Mouse (Mus musculus) testis, adult 2 months (tissue): ENCODE measurements around the gene Pla2g2f. TPM values are rescaled to one million over a fixed set of nuclear protein-coding genes. Genes with fewer than 3 reads are reported as not detected.

Experiments
- H3K27ac ChIP-seq: fragments of 200-500 bp; 2 replicates; pipeline ENCODE4 v1.5.1; 2012; ENCODE audit warnings: low read depth, low read length; ENCODE audit not compliant: control insufficient read depth, insufficient read depth
- H3K27me3 ChIP-seq: fragments of 200-500 bp; 2 replicates; pipeline ENCODE4 v1.6.1; 2012; ENCODE audit warnings: mild to moderate bottlenecking, low read length, moderate library complexity; ENCODE audit not compliant: control insufficient read depth, insufficient read depth
- H3K36me3 ChIP-seq: fragments of 200-500 bp; 2 replicates; pipeline ENCODE4 v1.6.1; 2012; ENCODE audit warnings: mild to moderate bottlenecking, low read length; ENCODE audit not compliant: control insufficient read depth, insufficient read depth
- H3K4me1 ChIP-seq: fragments of 200-500 bp; 2 replicates; pipeline ENCODE4 v1.6.1; 2012; ENCODE audit warnings: low read length; ENCODE audit not compliant: control insufficient read depth, insufficient read depth
- H3K4me3 ChIP-seq: fragments of 200-500 bp; 2 replicates; pipeline ENCODE4 v1.5.1; 2012; ENCODE audit warnings: low read depth, mild to moderate bottlenecking, low read length, moderate library complexity, mixed read lengths; ENCODE audit not compliant: control insufficient read depth
- CTCF ChIP-seq: fragments of 200-500 bp; IDR thresholded peaks from 2 replicates; pipeline ENCODE4 v1.5.1; 2012; ENCODE audit warnings: low read depth, mild to moderate bottlenecking, inconsistent platforms, low read length, moderate library complexity; ENCODE audit not compliant: control insufficient read depth, insufficient read depth, insufficient replicate concordance
- POLR2A ChIP-seq: fragments of 200-500 bp; IDR thresholded peaks from 2 replicates; pipeline ENCODE4 v1.6.1; 2012; ENCODE audit warnings: low read depth, mild to moderate bottlenecking, inconsistent platforms, low read length, moderate library complexity; ENCODE audit not compliant: control insufficient read depth
- polyA plus RNA-seq: library from polyadenylated mRNA; depleted of rRNA; stranded (reverse); fragments of >200 nt; gene quantifications from 2 replicates; pipeline ENCODE4 v1.2.3, GENCODE M21; 2012

The Pla2g2f gene
- polyA plus RNA-seq, 1 experiment: not detected

DNA sequence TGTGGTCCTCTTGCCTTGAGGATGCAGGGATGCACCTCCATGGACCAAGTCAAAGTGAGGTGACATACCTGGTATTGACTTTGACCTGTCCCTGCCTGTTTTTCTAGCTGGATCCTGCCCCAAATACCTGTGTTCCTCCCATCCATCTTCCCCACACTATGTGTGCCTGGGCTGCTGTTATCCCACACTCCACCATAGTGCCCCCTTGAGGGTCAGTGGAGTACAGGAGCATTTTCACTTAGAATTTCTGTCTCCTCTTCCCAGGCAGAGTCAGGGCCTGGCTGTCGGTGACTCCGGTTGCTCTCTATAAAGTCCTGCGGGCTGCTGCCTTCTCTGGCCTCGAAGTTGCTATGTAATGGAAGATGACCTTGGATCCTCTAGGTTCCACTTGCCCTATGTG, 28.3 kb upstream of the Pla2g2f start:
- H3K36me3 ChIP-seq: no peaks in the 10 kb centered on the region
- no peaks in the 10 kb centered on the region for H3K27me3 ChIP-seq

DNA sequence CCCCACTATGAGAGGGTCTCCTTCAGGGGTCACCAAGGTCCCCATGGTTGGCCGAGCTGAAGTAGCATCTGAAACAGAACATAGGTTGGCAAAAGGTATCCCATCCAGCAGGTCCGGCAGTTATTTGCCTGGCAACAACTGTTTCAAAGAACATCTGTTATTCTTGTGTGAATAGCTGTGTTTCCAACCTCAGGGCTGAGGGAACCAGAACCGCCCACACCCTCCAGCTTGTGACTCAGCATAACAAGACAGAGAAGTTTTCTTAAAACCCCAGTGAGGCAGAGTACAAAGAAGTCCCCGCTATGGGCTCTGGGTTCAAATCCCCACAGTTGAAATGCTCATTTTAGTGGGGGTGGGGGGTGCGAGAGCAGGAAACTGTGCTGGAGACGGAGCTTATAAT, 24.7 kb upstream of the Pla2g2f start:
- H3K36me3 ChIP-seq: no peaks in the 10 kb centered on the region
- no peak overlapping the region for H3K4me3 ChIP-seq
- TF ChIP-seq POLR2A (no peak), CTCF (no peak)
- H3K4me1 ChIP-seq: peaks cover 7% of the 10 kb centered on the region
- H3K27me3 ChIP-seq: no peaks in the 10 kb centered on the region
- no peak overlapping the region for H3K27ac ChIP-seq

More for the DNA sequence above, 28.3 kb upstream of the Pla2g2f start:
- TF ChIP-seq CTCF (no peak), POLR2A (no peak)
- Histone ChIP-seq H3K4me3 (no peak overlapping the region), H3K4me1 (peaks cover 4% of the 10 kb centered on the region), H3K27ac (no peak overlapping the region)

DNA sequence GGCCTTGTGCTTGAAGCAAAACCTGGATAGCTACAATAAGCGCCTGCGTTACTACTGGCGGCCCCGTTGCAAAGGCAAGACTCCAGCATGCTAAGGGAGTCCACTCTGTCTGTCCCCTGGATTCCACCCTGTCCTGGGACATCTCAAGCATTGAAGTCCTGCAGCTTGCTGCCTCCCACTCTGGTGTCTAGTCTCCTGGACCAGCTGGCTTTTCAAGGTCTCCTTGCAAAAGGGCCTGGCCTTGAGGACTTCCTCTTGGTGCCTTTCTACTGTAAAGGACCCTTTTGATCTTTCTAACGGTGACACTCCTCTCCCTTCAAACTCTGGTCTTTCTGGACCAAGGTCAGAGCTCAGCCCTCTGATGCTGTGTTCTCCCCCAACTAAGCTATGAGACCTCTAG, 22.9 kb upstream of the Pla2g2f start:
- H3K4me1 ChIP-seq: peaks cover 7% of the 10 kb centered on the region
- no peaks in the 10 kb centered on the region for H3K27me3 ChIP-seq
- H3K36me3 ChIP-seq: no peaks in the 10 kb centered on the region
- H3K27ac ChIP-seq: no peak overlapping the region
- TF ChIP-seq POLR2A (no peak), CTCF (no peak)
- no peak overlapping the region for H3K4me3 ChIP-seq

DNA sequence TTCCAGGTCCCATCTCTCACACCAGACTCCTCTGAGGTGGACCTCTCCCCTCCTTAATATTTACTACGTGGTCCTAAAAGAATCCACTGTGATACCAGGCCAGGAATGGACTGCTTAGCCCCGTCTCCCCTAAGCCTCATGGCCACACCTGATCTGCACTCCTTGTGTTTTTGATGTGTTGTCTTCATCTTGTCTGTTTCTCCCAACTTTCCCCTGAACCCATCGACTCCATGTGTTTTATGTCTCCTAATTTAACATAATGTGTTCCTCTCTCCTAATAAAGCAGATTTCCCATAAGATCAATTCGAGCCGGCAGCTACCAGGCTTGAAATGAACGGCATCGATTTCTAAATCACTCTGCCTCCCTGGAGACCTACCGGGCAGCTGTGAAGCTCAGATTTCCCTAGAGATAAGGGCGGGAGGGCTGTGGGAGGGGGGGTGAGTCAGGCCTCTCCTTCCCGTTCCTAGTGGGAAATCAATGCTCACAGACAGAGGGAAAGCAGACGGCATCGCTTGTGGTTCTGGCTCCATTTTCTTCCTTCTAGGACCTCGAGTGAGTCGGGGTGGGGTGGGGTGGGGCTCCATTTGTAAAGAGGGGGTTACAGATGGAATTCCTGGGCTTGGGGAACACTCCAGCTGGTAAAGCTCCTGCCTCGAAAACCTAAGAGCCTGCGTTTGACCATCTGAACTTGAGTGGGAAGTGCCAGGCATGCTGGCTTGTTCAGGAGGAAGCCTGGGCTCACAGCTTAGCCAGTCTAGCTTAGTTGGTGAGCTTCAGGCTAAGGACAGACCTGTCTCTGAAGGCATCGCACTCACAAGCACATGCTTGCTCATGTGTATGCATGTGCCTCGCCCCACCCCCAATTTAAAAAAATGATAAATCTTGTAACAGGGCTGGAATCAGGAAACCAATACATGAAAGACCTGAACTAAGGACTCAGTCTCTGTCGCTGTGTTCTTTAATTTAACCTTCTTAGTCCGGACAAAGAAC, 20.3 kb upstream of the Pla2g2f start:
- TF ChIP-seq CTCF (no peak), POLR2A (no peak)
- Histone ChIP-seq H3K36me3 (no peaks in the 10 kb centered on the region), H3K27ac (no peak overlapping the region), H3K4me3 (no peak overlapping the region), H3K27me3 (no peaks in the 10 kb centered on the region), H3K4me1 (peaks cover 5% of the 10 kb centered on the region)

DNA sequence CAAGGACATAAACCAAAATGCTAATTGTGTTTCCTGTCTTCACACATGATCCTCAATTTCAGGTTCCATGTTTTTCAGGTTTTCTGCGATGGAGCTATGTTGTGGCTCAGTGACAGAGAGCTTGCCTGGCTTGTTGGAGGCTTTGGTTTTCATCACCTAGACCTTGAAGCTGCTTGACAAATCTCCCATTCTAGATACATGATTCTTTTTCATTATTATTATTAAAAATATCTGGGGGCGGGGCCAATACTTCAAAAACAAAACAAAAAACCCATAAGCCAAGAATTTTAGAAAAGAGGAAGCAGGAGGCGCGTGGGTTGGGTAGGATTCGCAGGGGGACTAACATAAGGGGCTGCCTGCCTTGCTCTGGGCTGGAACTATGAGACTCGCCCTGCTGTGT, 18.0 kb upstream of the Pla2g2f start, which contains the start of gene Pla2g2d:
Pla2g2d (plus strand) TSS at position 301 of the 400 bp plus-strand sequence.
- Histone ChIP-seq H3K36me3 (no peaks in the 10 kb centered on the region), H3K4me1 (peaks cover 3% of the 10 kb centered on the region; the same call in 1 of the 2 replicates), H3K27ac (no peak within 1 kb of the TSS), H3K4me3 (no peak within 1 kb of the TSS), H3K27me3 (no peaks in the 10 kb centered on the region)
- TF ChIP-seq CTCF (no peak), POLR2A (no peak)

DNA sequence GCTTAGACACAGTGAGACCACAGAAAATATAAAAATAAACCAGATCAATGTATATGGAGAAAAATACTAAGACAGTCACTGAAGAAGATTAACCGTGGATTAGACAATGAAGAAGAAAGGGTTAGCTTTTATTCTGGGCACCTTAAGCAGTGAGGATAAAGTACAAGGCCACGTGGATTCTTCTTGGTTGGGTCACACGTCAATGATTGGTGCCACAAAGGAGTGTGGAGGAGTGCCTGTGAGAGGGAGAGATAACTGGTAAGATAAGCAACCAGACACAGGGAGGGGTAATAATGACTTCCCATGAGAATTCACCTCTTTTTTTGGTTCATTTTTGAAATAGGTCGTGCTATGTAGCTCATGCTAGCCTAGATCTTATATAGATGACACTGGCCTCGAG, 15.0 kb upstream of the Pla2g2f start:
- TF ChIP-seq POLR2A (no peak), CTCF (no peak)
- Histone ChIP-seq H3K4me3 (no peak overlapping the region), H3K27ac (no peak overlapping the region), H3K4me1 (no peaks in the 10 kb centered on the region), H3K36me3 (no peaks in the 10 kb centered on the region), H3K27me3 (no peaks in the 10 kb centered on the region)

DNA sequence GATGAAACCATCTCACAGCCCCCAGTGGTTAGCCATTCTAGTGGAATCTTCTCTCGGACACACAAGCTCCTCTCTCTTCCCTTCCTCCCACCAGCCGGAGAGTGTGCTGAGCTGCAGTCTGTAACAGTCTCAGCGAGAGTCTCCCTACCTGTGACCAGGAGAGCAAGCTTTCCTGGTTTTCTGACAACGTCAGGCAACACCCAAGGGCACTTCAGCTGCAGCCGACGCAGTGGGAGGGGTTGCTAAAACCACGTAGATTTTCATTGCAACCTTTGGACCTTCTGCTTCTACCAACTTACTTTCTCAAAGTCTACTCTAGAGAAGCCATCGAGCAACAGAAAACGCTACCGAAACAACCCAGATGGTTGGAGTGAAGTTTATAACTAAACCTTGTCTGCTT, 14.5 kb upstream of the Pla2g2f start:
- TF ChIP-seq CTCF (no peak), POLR2A (no peak)
- H3K36me3 ChIP-seq: no peaks in the 10 kb centered on the region
- H3K27ac ChIP-seq: no peak overlapping the region
- no peaks in the 10 kb centered on the region for H3K4me1 ChIP-seq
- H3K27me3 ChIP-seq: no peaks in the 10 kb centered on the region
- H3K4me3 ChIP-seq: no peak overlapping the region
